Mouse (Mus musculus) hindbrain, embryonic 11.5 days (tissue): ENCODE measurements around the gene Klhl7. TPM values are rescaled to one million over a fixed set of nuclear protein-coding genes. Genes with fewer than 3 reads are reported as not detected.

Experiments
- ATAC-seq: fragments of 200-750 bp; cut with Nextera tagmentation; 2 replicates; pipeline ENCODE4 v1.8.0; 2017; ENCODE audit warnings: mild to moderate bottlenecking, moderate TSS enrichment, moderate library complexity; ENCODE audit not compliant: low FRiP score
- DNase-seq: peaks from one replicate; pipeline ENCODE4 v3.0.0-alpha.2; 2015; ENCODE audit warnings: low spot score
- H3K27ac ChIP-seq: fragments of 300-500 bp; sonication (generic); 2 replicates; pipeline ENCODE4 v1.5.1; 2014; ENCODE audit warnings: mild to moderate bottlenecking, low read depth, low read length
- H3K27me3 ChIP-seq: fragments of 300-500 bp; sonication (generic); 2 replicates; pipeline ENCODE4 v1.6.1; 2014; ENCODE audit warnings: mild to moderate bottlenecking, low read length, moderate library complexity, mixed read lengths; ENCODE audit not compliant: control insufficient read depth, insufficient read depth
- H3K36me3 ChIP-seq: fragments of 300-500 bp; sonication (generic); 2 replicates; pipeline ENCODE4 v1.6.1; 2014; ENCODE audit warnings: mild to moderate bottlenecking, low read length, moderate library complexity, mixed read lengths; ENCODE audit not compliant: control insufficient read depth, insufficient read depth
- H3K4me1 ChIP-seq: fragments of 300-500 bp; sonication (generic); replicated peaks from 2 replicates; pipeline ENCODE4 v1.6.1; 2014; ENCODE audit warnings: low read length, mixed read lengths; ENCODE audit not compliant: control insufficient read depth, insufficient read depth
- H3K4me2 ChIP-seq: fragments of 300-500 bp; sonication (generic); replicated peaks from 2 replicates; pipeline ENCODE4 v1.6.1; 2014; ENCODE audit warnings: mild to moderate bottlenecking, low read depth, low read length
- H3K4me3 ChIP-seq: fragments of 300-500 bp; sonication (generic); 2 replicates; pipeline ENCODE4 v1.5.1; 2014; ENCODE audit warnings: low read depth, low read length
- H3K9ac ChIP-seq: fragments of 300-500 bp; sonication (generic); 2 replicates; pipeline ENCODE4 v1.6.1; 2014; ENCODE audit warnings: low read depth, low read length
- H3K9me3 ChIP-seq: fragments of 300-500 bp; sonication (generic); 2 replicates; pipeline ENCODE4 v1.6.1; 2016; ENCODE audit warnings: low read length; ENCODE audit not compliant: control insufficient read depth
- WGBS: fragments of 180-500 bp; shearing (Covaris S2); extraction: QIAGEN DNeasy Blood & Tissue Kit; methylation state at CpG from one replicate; pipeline ENCODE4 v1.1.7; 2014; 5-methylcytosine and 5-hydroxymethylcytosine counted together
- polyA plus RNA-seq: library from polyadenylated mRNA; unstranded; fragments of >200 nt; fragmentation: Nextera tagmentation; extraction: Ambion mirVana; gene quantifications from 2 replicates; pipeline ENCODE4 v1.2.1, GENCODE M21; 2014

Klhl7 gene
- 95.6 and 103 TPM in 2 replicates for polyA plus RNA-seq

- peak within 1 kb of the TSS; percentile 85 for H3K4me3 ChIP-seq
- WGBS = 1% methylated on average over 47 of the region's 47 CpGs
- H3K9ac ChIP-seq = peak within 1 kb of the TSS; percentile 88
- H3K36me3 ChIP-seq = no peaks in the 10 kb centered on the region
- peak within 1 kb of the TSS; percentile 49 for H3K4me2 ChIP-seq
- no peaks in the 10 kb centered on the region for H3K27me3 ChIP-seq
- DNase-seq = peak; percentile 96
- no peaks in the 10 kb centered on the region for H3K9me3 ChIP-seq
- no peaks in the 10 kb centered on the region for H3K4me1 ChIP-seq
- peak; percentile 96 for ATAC-seq
- H3K27ac ChIP-seq = peak within 1 kb of the TSS; percentile 94
These were observed at the start of gene Klhl7 for GRCm38 (mm10) chr5:24100106-24100809. TSS of gene Klhl7 (plus strand) at chr5:24100605.

- 72% methylated on average over 16 of the region's 16 CpGs for WGBS
- no peak for DNase-seq
These were observed 48.4 kb upstream of the Klhl7 start for GRCm38 (mm10) chr5:24051755-24052675.

GRCm38 (mm10) chr5:24053245-24054190, 46.9 kb upstream of the Klhl7 start:
- 81% methylated on average over 9 of the region's 9 CpGs for WGBS
- no peaks in the 10 kb centered on the region for H3K36me3 ChIP-seq
- no peak overlapping the region for H3K27ac ChIP-seq
- DNase-seq = no peak
- H3K9me3 ChIP-seq = no peaks in the 10 kb centered on the region
- no peak for ATAC-seq
- H3K27me3 ChIP-seq = no peaks in the 10 kb centered on the region
- no peak overlapping the region for H3K4me2 ChIP-seq
- no peaks in the 10 kb centered on the region for H3K4me1 ChIP-seq
- H3K4me3 ChIP-seq = no peak overlapping the region
- no peak overlapping the region for H3K9ac ChIP-seq

More at GRCm38 (mm10) chr5:24051755-24052675, 48.4 kb upstream of the Klhl7 start:
- ATAC-seq = no peak
- H3K4me1 ChIP-seq = no peaks in the 10 kb centered on the region
- H3K27me3 ChIP-seq = no peaks in the 10 kb centered on the region
- H3K4me2 ChIP-seq = no peak overlapping the region
- no peak overlapping the region for H3K27ac ChIP-seq
- H3K36me3 ChIP-seq = no peaks in the 10 kb centered on the region
- H3K4me3 ChIP-seq = no peak overlapping the region
- no peaks in the 10 kb centered on the region for H3K9me3 ChIP-seq
- no peak overlapping the region for H3K9ac ChIP-seq

- Histone ChIP-seq H3K9me3 (no peaks in the 10 kb centered on the region), H3K27me3 (no peaks in the 10 kb centered on the region), H3K9ac (no peak overlapping the region), H3K27ac (no peak overlapping the region), H3K4me1 (no peaks in the 10 kb centered on the region), H3K36me3 (no peaks in the 10 kb centered on the region), H3K4me3 (no peak overlapping the region), H3K4me2 (no peak overlapping the region)
- 93% methylated on average over 3 of the region's 3 CpGs for WGBS
- DNase-seq (no peak), ATAC-seq (no peak)
These were observed 46.0 kb upstream of the Klhl7 start for GRCm38 (mm10) chr5:24054382-24054781.

- no peak overlapping the region for H3K4me3 ChIP-seq
- H3K27ac ChIP-seq = no peak overlapping the region
- no peak for DNase-seq
- no peak overlapping the region for H3K9ac ChIP-seq
- no peaks in the 10 kb centered on the region for H3K4me1 ChIP-seq
- WGBS = 91% methylated on average over 2 of the region's 2 CpGs
- no peaks in the 10 kb centered on the region for H3K9me3 ChIP-seq
- no peak overlapping the region for H3K4me2 ChIP-seq
- no peaks in the 10 kb centered on the region for H3K36me3 ChIP-seq
- no peak for ATAC-seq
- H3K27me3 ChIP-seq = no peaks in the 10 kb centered on the region
These were observed 43.5 kb upstream of the Klhl7 start for GRCm38 (mm10) chr5:24056865-24057264.

- no peak for ATAC-seq
These were observed 42.8 kb upstream of the Klhl7 start for GRCm38 (mm10) chr5:24057592-24057991.

GRCm38 (mm10) chr5:24060949-24061348, 39.5 kb upstream of the Klhl7 start:
- Histone ChIP-seq H3K27me3 (no peaks in the 10 kb centered on the region), H3K9me3 (no peaks in the 10 kb centered on the region), H3K9ac (no peak overlapping the region), H3K4me1 (no peaks in the 10 kb centered on the region), H3K27ac (no peak overlapping the region), H3K4me3 (no peak overlapping the region), H3K36me3 (no peaks in the 10 kb centered on the region), H3K4me2 (no peak overlapping the region)
- ATAC-seq (no peak), DNase-seq (no peak)
- 77% methylated on average over 3 of the region's 3 CpGs for WGBS

More at GRCm38 (mm10) chr5:24057592-24057991, 42.8 kb upstream of the Klhl7 start:
- Histone ChIP-seq H3K9me3 (no peaks in the 10 kb centered on the region), H3K27ac (no peak overlapping the region), H3K4me1 (no peaks in the 10 kb centered on the region), H3K4me3 (no peak overlapping the region), H3K9ac (no peak overlapping the region), H3K36me3 (no peaks in the 10 kb centered on the region), H3K4me2 (no peak overlapping the region), H3K27me3 (no peaks in the 10 kb centered on the region)
- WGBS = 73% methylated on average over 3 of the region's 3 CpGs
- no peak for DNase-seq

- DNase-seq = no peak
- no peak overlapping the region for H3K4me3 ChIP-seq
These were observed 37.4 kb upstream of the Klhl7 start for GRCm38 (mm10) chr5:24063034-24063433.

More at GRCm38 (mm10) chr5:24063034-24063433, 37.4 kb upstream of the Klhl7 start:
- H3K27me3 ChIP-seq = no peaks in the 10 kb centered on the region
- 85% methylated on average over 6 of the region's 6 CpGs for WGBS
- ATAC-seq = no peak
- no peak overlapping the region for H3K27ac ChIP-seq
- H3K36me3 ChIP-seq = no peaks in the 10 kb centered on the region
- no peaks in the 10 kb centered on the region for H3K4me1 ChIP-seq
- no peak overlapping the region for H3K4me2 ChIP-seq
- H3K9ac ChIP-seq = no peak overlapping the region
- H3K9me3 ChIP-seq = no peaks in the 10 kb centered on the region
